Mouse (Mus musculus) layer of hippocampus, adult 8-10 months (tissue): ENCODE data around the gene Cwh43. TPM values are rescaled to one million over a fixed set of nuclear protein-coding genes. Genes with fewer than 3 reads are reported as not detected.
"Not testable (repeated sequence)": the region's sequence is repeated elsewhere in the genome, so short reads cannot be mapped to it uniquely, and the experiment has no call there.

Experiments
- DNase-seq, 2 experiments: peaks; one replicate each; pipeline ENCODE4 v3.0.0; 2022; ENCODE audit warnings: low spot score in 2 of 2
- total RNA-seq, 4 experiments: library from RNA; stranded (reverse); gene quantifications; 2 replicates each; pipeline ENCODE4 v1.2.4; 2022

Gene Cwh43
- total RNA-seq, 4 experiments from 2014 or later, result 1.2 to 2.3 (median 1.3) TPM

- no peak for DNase-seq
Observed at GRCm38 (mm10) chr5:73474412-73475405, 68.8 kb downstream of the Cwh43 start.

- DNase-seq, result no peak
Observed at GRCm38 (mm10) chr5:73480700-73481099, 74.8 kb downstream of the Cwh43 start, which contains the start of gene Dcun1d4. Gene Dcun1d4, plus strand, starts transcription at chr5:73481000.

GRCm38 (mm10) chr5:73481401-73481800 is 75.5 kb downstream of the Cwh43 start:
- no peak for DNase-seq

- not testable (repeated sequence) for DNase-seq
Observed at GRCm38 (mm10) chr5:73482381-73482780, 76.5 kb downstream of the Cwh43 start.

- DNase-seq, result no peak
Observed at GRCm38 (mm10) chr5:73484016-73484615, 78.2 kb downstream of the Cwh43 start.

GRCm38 (mm10) chr5:73486451-73486850 is 80.6 kb downstream of the Cwh43 start:
- no peak for DNase-seq

GRCm38 (mm10) chr5:73489915-73490314 is 84.0 kb downstream of the Cwh43 start:
- DNase-seq, result no peak

GRCm38 (mm10) chr5:73490596-73491073 is 84.8 kb downstream of the Cwh43 start:
- peak; percentile 99 to 100 for DNase-seq

- DNase-seq, result no peak
Observed at GRCm38 (mm10) chr5:73491074-73491836, 85.4 kb downstream of the Cwh43 start.

- DNase-seq, result peak; percentile 89 to 91
Observed at GRCm38 (mm10) chr5:73491837-73492720, 86.2 kb downstream of the Cwh43 start.

- DNase-seq, result no peak
Observed at GRCm38 (mm10) chr5:73497401-73497800, 91.5 kb downstream of the Cwh43 start.

GRCm38 (mm10) chr5:73498559-73498958 is 92.7 kb downstream of the Cwh43 start:
- DNase-seq, result no peak

GRCm38 (mm10) chr5:73500867-73501440 is 95.1 kb downstream of the Cwh43 start:
- DNase-seq, result no peak

- DNase-seq, result no peak
Observed at GRCm38 (mm10) chr5:73502422-73502821, 96.5 kb downstream of the Cwh43 start.

Other genes starting within 250 kb of the Cwh43 start
- 10 to 100 TPM; 72.2 to 96.1 (median 73.9) TPM for gene Fryl, start 149.5 kb upstream of the Cwh43 start, total RNA-seq
- 100 to 1,000 TPM; 428 to 516 (median 473) TPM for gene Ociad1, start 113.3 kb upstream of the Cwh43 start, total RNA-seq
- gene Ociad2, start 65.0 kb upstream of the Cwh43 start, total RNA-seq, result 100 to 1,000 TPM; 119 to 124 (median 122) TPM
- 100 to 1,000 TPM; 118 to 135 (median 124) TPM for gene Dcun1d4, start 74.9 kb downstream of the Cwh43 start, total RNA-seq
- under 1 TPM in 1 of 4 experiments, not detected in 3; 0.27 TPM for gene Lrrc66, start 226.5 kb downstream of the Cwh43 start, total RNA-seq
- 10 to 100 TPM; 47.6 to 53.3 (median 48.4) TPM for gene Sgcb, start 241.7 kb downstream of the Cwh43 start, total RNA-seq
- 1 to 10 TPM in 3 of 4 experiments, under 1 TPM in 1; 0.55 to 1.3 (median 1.1) TPM for gene Spata18, start 245.3 kb downstream of the Cwh43 start, total RNA-seq